In genomic region chr4:151332074-151332849, GRCm38 (mm10) we compare ENCODE assay signal across 20 mouse cellular contexts.
DNase-seq lines count a peak whose midpoint lies in the region; ATAC-seq lines count a peak whose summit lies in the region.
"Had no signal": no experiment of that assay in that cellular context is flagged by ENCODE, and none has a peak within 500 bp of the region (broad histone marks: within the 10 kb centered on the region; RNA-seq: fewer than 3 reads in every experiment).

No protein-coding gene starts in this region.

- no peaks in the 10 kb centered on the region for H3K36me3 ChIP-seq in forebrain, embryonic 13.5 days (ENCODE audit: poor library complexity, severe bottlenecking)
- H3K36me3 ChIP-seq in forebrain, embryonic 11.5 days (ENCODE audit: control insufficient read depth, insufficient read depth, low read length), result no peaks in the 10 kb centered on the region
- no peaks in the 10 kb centered on the region for H3K36me3 ChIP-seq in midbrain, embryonic 11.5 days (ENCODE audit: control insufficient read depth, insufficient read depth, low read length)
- no peaks in the 10 kb centered on the region for H3K36me3 ChIP-seq in midbrain, embryonic 10.5 days
- H3K36me3 ChIP-seq in forebrain, embryonic 14.5 days (ENCODE audit: control insufficient read depth, insufficient read depth, low read length), result no peaks in the 10 kb centered on the region
- H3K36me3 ChIP-seq in neural tube, embryonic 15.5 days, result no peaks in the 10 kb centered on the region
- H3K36me3 ChIP-seq in kidney, embryonic 16.5 days (ENCODE audit: insufficient read depth, low read length), result no peaks in the 10 kb centered on the region
- H3K36me3 ChIP-seq: heart, embryonic 10.5 days had no signal

- H3K4me1 ChIP-seq in forebrain, embryonic 13.5 days, result peaks cover 11% of the 10 kb centered on the region
- no peaks in the 10 kb centered on the region; the same call in 1 of the 2 replicates for H3K4me1 ChIP-seq in forebrain, embryonic 11.5 days (replicated peaks; ENCODE audit: control insufficient read depth, insufficient read depth, low read length)
- H3K4me1 ChIP-seq in midbrain, embryonic 11.5 days (ENCODE audit: control insufficient read depth, insufficient read depth, low read length), result peaks cover 7% of the 10 kb centered on the region; the same call in 1 of the 2 replicates
- H3K4me1 ChIP-seq in midbrain, embryonic 10.5 days, result peaks cover 15% of the 10 kb centered on the region
- H3K4me1 ChIP-seq in forebrain, embryonic 14.5 days (ENCODE audit: control insufficient read depth, insufficient read depth, low read length), result no peaks in the 10 kb centered on the region
- H3K4me1 ChIP-seq in neural tube, embryonic 15.5 days, result peaks cover 21% of the 10 kb centered on the region
- H3K4me1 ChIP-seq in kidney, embryonic 16.5 days (ENCODE audit: insufficient read depth, low read length), result no peaks in the 10 kb centered on the region
- H3K4me1 ChIP-seq: heart, embryonic 10.5 days had no signal

- WGBS in forebrain, embryonic 13.5 days, result 70% methylated on average over 19 of the region's 19 CpGs
- 75% methylated on average over 19 of the region's 19 CpGs for WGBS in forebrain, embryonic 11.5 days
- WGBS in midbrain, embryonic 11.5 days, result 80% methylated on average over 19 of the region's 19 CpGs
- 88% methylated on average over 19 of the region's 19 CpGs for WGBS in midbrain, embryonic 10.5 days
- 71% methylated on average over 19 of the region's 19 CpGs for WGBS in forebrain, embryonic 14.5 days
- WGBS in neural tube, embryonic 15.5 days, result 70% methylated on average over 19 of the region's 19 CpGs
- 81% methylated on average over 19 of the region's 19 CpGs for WGBS in kidney, embryonic 16.5 days

- no peak overlapping the region for H3K4me3 ChIP-seq in forebrain, embryonic 13.5 days
- no peak overlapping the region for H3K4me3 ChIP-seq in forebrain, embryonic 11.5 days (ENCODE audit: low read depth, low read length)
- H3K4me3 ChIP-seq in midbrain, embryonic 11.5 days (ENCODE audit: low read depth, low read length), result no peak overlapping the region
- H3K4me3 ChIP-seq in midbrain, embryonic 10.5 days, result no peak overlapping the region
- H3K4me3 ChIP-seq in forebrain, embryonic 14.5 days (ENCODE audit: low read depth, low read length), result no peak overlapping the region
- no peak overlapping the region for H3K4me3 ChIP-seq in neural tube, embryonic 15.5 days (replicated peaks)
- H3K4me3 ChIP-seq in kidney, embryonic 16.5 days (ENCODE audit: low read length), result no peak overlapping the region
- H3K4me3 ChIP-seq: heart, embryonic 10.5 days had no signal

- peak overlapping the region; percentile 54; the same call in 1 of the 2 replicates for H3K27ac ChIP-seq in forebrain, embryonic 13.5 days
- H3K27ac ChIP-seq in forebrain, embryonic 11.5 days (ENCODE audit: low read depth, low read length), result no peak overlapping the region
- H3K27ac ChIP-seq in midbrain, embryonic 11.5 days (ENCODE audit: low read depth, low read length), result no peak overlapping the region
- no peak overlapping the region for H3K27ac ChIP-seq in midbrain, embryonic 10.5 days (replicated peaks)
- H3K27ac ChIP-seq in forebrain, embryonic 14.5 days (ENCODE audit: low read depth, low read length), result peak overlapping the region; percentile 36; the same call in 1 of the 2 replicates
- H3K27ac ChIP-seq in neural tube, embryonic 15.5 days (replicated peaks), result 0 out of 2 replicates have a peak overlapping the region, but pooled peaks have one; percentile 37
- H3K27ac ChIP-seq in kidney, embryonic 16.5 days (ENCODE audit: low read length), result no peak overlapping the region
- H3K27ac ChIP-seq: heart, embryonic 10.5 days had no signal

- H3K9me3 ChIP-seq in forebrain, embryonic 13.5 days (replicated peaks), result no peaks in the 10 kb centered on the region
- no peaks in the 10 kb centered on the region for H3K9me3 ChIP-seq in forebrain, embryonic 11.5 days (ENCODE audit: control insufficient read depth, low read length)
- no peaks in the 10 kb centered on the region for H3K9me3 ChIP-seq in midbrain, embryonic 11.5 days (ENCODE audit: control insufficient read depth, low read length)
- H3K9me3 ChIP-seq in midbrain, embryonic 10.5 days (replicated peaks), result no peaks in the 10 kb centered on the region
- H3K9me3 ChIP-seq in forebrain, embryonic 14.5 days (replicated peaks; ENCODE audit: control insufficient read depth, low read length), result no peaks in the 10 kb centered on the region
- no peaks in the 10 kb centered on the region for H3K9me3 ChIP-seq in neural tube, embryonic 15.5 days (replicated peaks)
- H3K9me3 ChIP-seq in kidney, embryonic 16.5 days (ENCODE audit: low read length), result no peaks in the 10 kb centered on the region
- H3K9me3 ChIP-seq: heart, embryonic 10.5 days had no signal

- DNase-seq in forebrain, embryonic 11.5 days (ENCODE audit: low spot score), result no peak
- DNase-seq in midbrain, embryonic 11.5 days (ENCODE audit: low spot score, missing footprints), result peak; percentile 70
- DNase-seq in midbrain, embryonic 10.5 days (ENCODE audit: low spot score), result no peak
- DNase-seq in forebrain, embryonic 14.5 days (ENCODE audit: low spot score), result peak; percentile 39
- DNase-seq: adrenal gland, postnatal 25 days; cerebellum, adult 11 months; cerebellum, adult 9-11 months; heart, postnatal 4 days; kidney, adult 18-20 months; kidney, postnatal 10 days; liver, postnatal 0 days; right cerebral cortex, postnatal 25 days; spleen, adult 18-20 months had no signal

- ATAC-seq in forebrain, embryonic 13.5 days, result peak; percentile 50; the same call in 1 of the 2 replicates
- ATAC-seq in forebrain, embryonic 11.5 days (replicated peaks; ENCODE audit: low FRiP score), result no peak
- ATAC-seq in midbrain, embryonic 11.5 days (ENCODE audit: low FRiP score), result peak; percentile 57; the same call in 1 of the 2 replicates
- ATAC-seq in forebrain, embryonic 14.5 days, result peak; percentile 78
- no peak for ATAC-seq in neural tube, embryonic 15.5 days (ENCODE audit: low FRiP score)
- ATAC-seq in kidney, embryonic 16.5 days (ENCODE audit: low FRiP score, low TSS enrichment), result no peak
- ATAC-seq: inflammation-experienced regulatory T-cells, adult 6 months; liver, postnatal 0 days; lung, postnatal 0 days had no signal

- no peak overlapping the region for H3K9ac ChIP-seq in forebrain, embryonic 13.5 days
- no peak overlapping the region for H3K9ac ChIP-seq in forebrain, embryonic 11.5 days (ENCODE audit: low read length)
- H3K9ac ChIP-seq in midbrain, embryonic 11.5 days (ENCODE audit: low read length), result no peak overlapping the region
- no peak overlapping the region for H3K9ac ChIP-seq in forebrain, embryonic 14.5 days (ENCODE audit: low read length)
- no peak overlapping the region for H3K9ac ChIP-seq in neural tube, embryonic 15.5 days (replicated peaks)
- no peak overlapping the region for H3K9ac ChIP-seq in kidney, embryonic 16.5 days (replicated peaks; ENCODE audit: low read length)
- H3K9ac ChIP-seq: liver, postnatal 0 days had no signal

- no peaks in the 10 kb centered on the region for H3K27me3 ChIP-seq in forebrain, embryonic 13.5 days
- H3K27me3 ChIP-seq in forebrain, embryonic 11.5 days (ENCODE audit: control insufficient read depth, insufficient read depth, low read length), result no peaks in the 10 kb centered on the region
- no peaks in the 10 kb centered on the region for H3K27me3 ChIP-seq in midbrain, embryonic 11.5 days (ENCODE audit: control insufficient read depth, insufficient read depth, low read length)
- no peaks in the 10 kb centered on the region for H3K27me3 ChIP-seq in midbrain, embryonic 10.5 days (ENCODE audit: low read depth, poor library complexity, severe bottlenecking)
- no peaks in the 10 kb centered on the region for H3K27me3 ChIP-seq in forebrain, embryonic 14.5 days (replicated peaks; ENCODE audit: control insufficient read depth, insufficient read depth, low read length)
- H3K27me3 ChIP-seq in neural tube, embryonic 15.5 days (replicated peaks), result no peaks in the 10 kb centered on the region
- H3K27me3 ChIP-seq in kidney, embryonic 16.5 days (ENCODE audit: insufficient read depth, low read length), result no peaks in the 10 kb centered on the region

- H3K4me2 ChIP-seq in forebrain, embryonic 13.5 days, result no peak overlapping the region
- H3K4me2 ChIP-seq in forebrain, embryonic 11.5 days (ENCODE audit: low read depth, low read length, severe bottlenecking), result no peak overlapping the region
- H3K4me2 ChIP-seq in midbrain, embryonic 11.5 days, result no peak overlapping the region
- no peak overlapping the region for H3K4me2 ChIP-seq in forebrain, embryonic 14.5 days (ENCODE audit: low read length)
- no peak overlapping the region for H3K4me2 ChIP-seq in neural tube, embryonic 15.5 days
- H3K4me2 ChIP-seq in kidney, embryonic 16.5 days (replicated peaks; ENCODE audit: low read depth, low read length), result no peak overlapping the region
- H3K4me2 ChIP-seq: liver, embryonic 11.5 days had no signal

Comparison
In these comparisons a context has a peak if more than half of its experiments do, and no peak if none do; other contexts are left out.
1. ATAC-seq: peak in forebrain, embryonic 13.5 days (single experiment), midbrain, embryonic 11.5 days (single experiment) and forebrain, embryonic 14.5 days (single experiment); none in forebrain, embryonic 11.5 days (single experiment), neural tube, embryonic 15.5 days (single experiment) and kidney, embryonic 16.5 days (single experiment).
2. H3K27ac ChIP-seq: peak in forebrain, embryonic 13.5 days (single experiment), forebrain, embryonic 14.5 days (single experiment) and neural tube, embryonic 15.5 days (single experiment); none in forebrain, embryonic 11.5 days (single experiment), midbrain, embryonic 11.5 days (single experiment), midbrain, embryonic 10.5 days (single experiment) and kidney, embryonic 16.5 days (single experiment).
3. DNase-seq: peak in midbrain, embryonic 11.5 days (single experiment) and forebrain, embryonic 14.5 days (single experiment); none in forebrain, embryonic 11.5 days (single experiment) and midbrain, embryonic 10.5 days (single experiment).